Mouse (Mus musculus) CH12F3 (cell line): ENCODE data around the gene Fam69b.

Source experiments
- in situ Hi-C: fragments of 300-500 bp; cut with MboI; formaldehyde crosslinking; loops from 2 replicates; pipeline ENCODE4 v1.14.3; 2020; ENCODE audit warnings: low sequenced_read_pairs

The Fam69b gene

GRCm38 (mm10) chr2:26627921-26628739 lies at the start of gene Fam69b:
Fam69b (plus strand) TSS chr2:26628457.
- in situ Hi-C loops: no loop called here

GRCm38 (mm10) chr2:26579714-26580113 lies 48.5 kb upstream of the Fam69b start, which contains the start of gene Egfl7:
Egfl7 (plus strand) TSS chr2:26580014.
- in situ Hi-C loops: no loop called here

- in situ Hi-C loops: no loop called here
Measured at GRCm38 (mm10) chr2:26580751-26581150, 47.5 kb upstream of the Fam69b start.

GRCm38 (mm10) chr2:26582203-26582602 lies 46.1 kb upstream of the Fam69b start:
- in situ Hi-C loops: no loop called here

GRCm38 (mm10) chr2:26582741-26583140 lies 45.5 kb upstream of the Fam69b start:
- in situ Hi-C loops: no loop called here

- in situ Hi-C loops: no loop called here
Measured at GRCm38 (mm10) chr2:26583640-26584039, 44.6 kb upstream of the Fam69b start.

- in situ Hi-C loops: no loop called here
Measured at GRCm38 (mm10) chr2:26585713-26586112, 42.5 kb upstream of the Fam69b start.

GRCm38 (mm10) chr2:26586294-26587043 lies 41.8 kb upstream of the Fam69b start, which contains the start of gene Gm20532:
Gm20532 (plus strand) TSS chr2:26586639.
- in situ Hi-C loops: no loop called here

- in situ Hi-C loops: no loop called here
Measured at GRCm38 (mm10) chr2:26587044-26587405, 41.2 kb upstream of the Fam69b start.

- in situ Hi-C loops: no loop called here
Measured at GRCm38 (mm10) chr2:26588573-26588972, 39.7 kb upstream of the Fam69b start.

GRCm38 (mm10) chr2:26589284-26589683 lies 39.0 kb upstream of the Fam69b start:
- in situ Hi-C loops: no loop called here

GRCm38 (mm10) chr2:26590282-26590681 lies 38.0 kb upstream of the Fam69b start:
- in situ Hi-C loops: no loop called here

GRCm38 (mm10) chr2:26590962-26591361 lies 37.3 kb upstream of the Fam69b start:
- in situ Hi-C loops: no loop called here

- in situ Hi-C loops: no loop called here
Measured at GRCm38 (mm10) chr2:26591416-26591815, 36.8 kb upstream of the Fam69b start.

- in situ Hi-C loops: no loop called here
Measured at GRCm38 (mm10) chr2:26593211-26594021, 34.8 kb upstream of the Fam69b start.

GRCm38 (mm10) chr2:26594022-26594346 lies 34.3 kb upstream of the Fam69b start:
- in situ Hi-C loops: no loop called here

GRCm38 (mm10) chr2:26594461-26594933 lies 33.8 kb upstream of the Fam69b start:
- in situ Hi-C loops: no loop called here

GRCm38 (mm10) chr2:26594934-26595724 lies 33.1 kb upstream of the Fam69b start:
- in situ Hi-C loops: no loop called here

- in situ Hi-C loops: no loop called here
Measured at GRCm38 (mm10) chr2:26595725-26596435, 32.4 kb upstream of the Fam69b start.

GRCm38 (mm10) chr2:26596898-26597297 lies 31.4 kb upstream of the Fam69b start:
- in situ Hi-C loops: no loop called here
